Mouse (Mus musculus): Measurements from ENCODE around the gene Nipal3. TPM values are rescaled to one million over a fixed set of nuclear protein-coding genes. Genes with fewer than 3 reads are reported as not detected.

Nipal3 gene
- total RNA-seq, 2 experiments from 2014 or later, result 36.9 to 42.6 TPM

GRCm38 (mm10) chr4:135397551-135397950 is 97.3 kb downstream of the Nipal3 start:
- no peak for DNase-seq
- intact Hi-C loops (cut with DNase I), result no loop called here

GRCm38 (mm10) chr4:135396303-135396702 is 98.5 kb downstream of the Nipal3 start:
- DNase-seq, result no peak
- intact Hi-C loops (cut with DNase I), result no loop called here

Small RNA genes lying within 50 kb of the gene (microRNA-seq; reads per million reads assigned to microRNA genes)
- gene Gm25317 (ENCODE audit: borderline number of aligned reads in 2 of 2) (0 reads per million in 2 experiments), gene Mir700 (ENCODE audit: borderline number of aligned reads in 2 of 2) (271 to 389 reads per million in 2 experiments)

Other genes with a start within 250 kb of the Nipal3 start
- 100 to 1,000 TPM; 241 to 254 TPM for gene Clic4, start 222.2 kb downstream of the Nipal3 start, total RNA-seq (2021)
- 10 to 100 TPM; 59.1 to 69.9 TPM for gene Srrm1, start 141.7 kb downstream of the Nipal3 start, total RNA-seq (2021)
- under 1 TPM in 1 of 2 experiments, not detected in 1; 0.33 TPM for gene Ncmap, start 96.8 kb downstream of the Nipal3 start, total RNA-seq (2021)
- gene Rcan3, start 61.2 kb downstream of the Nipal3 start, total RNA-seq (2021), result 10 to 100 TPM; 10.8 to 15.0 TPM
- gene Stpg1, start 248 bp downstream of the Nipal3 start, total RNA-seq (2021), result under 1 TPM in 1 of 2 experiments, not detected in 1; 0.38 TPM
- not detected for gene Grhl3, start 78.6 kb upstream of the Nipal3 start, total RNA-seq (2021)
- 1 to 10 TPM; 3.1 to 3.5 TPM for gene Ifnlr1, start 191.2 kb upstream of the Nipal3 start, total RNA-seq (2021)
- under 1 TPM; 0.27 to 0.69 TPM for gene Il22ra1, start 233.1 kb upstream of the Nipal3 start, total RNA-seq (2021)

Data from heart, postnatal 36 days (tissue).